Mouse (Mus musculus) cerebellum, adult 2 months (tissue): ENCODE measurements around the gene Xpnpep2.

Experiments used
- CTCF ChIP-seq: fragments of 200-500 bp; IDR thresholded peaks from 2 replicates; pipeline ENCODE4 v1.5.1; 2011; ENCODE audit warnings: low read depth, mild to moderate bottlenecking, control low read depth, low read length, moderate library complexity, borderline replicate concordance; ENCODE audit not compliant: insufficient read depth
- POLR2A ChIP-seq: fragments of 200-500 bp; IDR thresholded peaks from 2 replicates; pipeline ENCODE4 v1.6.1; 2011; ENCODE audit warnings: low read length, control low read depth, borderline replicate concordance; ENCODE audit not compliant: insufficient read depth

DNA sequence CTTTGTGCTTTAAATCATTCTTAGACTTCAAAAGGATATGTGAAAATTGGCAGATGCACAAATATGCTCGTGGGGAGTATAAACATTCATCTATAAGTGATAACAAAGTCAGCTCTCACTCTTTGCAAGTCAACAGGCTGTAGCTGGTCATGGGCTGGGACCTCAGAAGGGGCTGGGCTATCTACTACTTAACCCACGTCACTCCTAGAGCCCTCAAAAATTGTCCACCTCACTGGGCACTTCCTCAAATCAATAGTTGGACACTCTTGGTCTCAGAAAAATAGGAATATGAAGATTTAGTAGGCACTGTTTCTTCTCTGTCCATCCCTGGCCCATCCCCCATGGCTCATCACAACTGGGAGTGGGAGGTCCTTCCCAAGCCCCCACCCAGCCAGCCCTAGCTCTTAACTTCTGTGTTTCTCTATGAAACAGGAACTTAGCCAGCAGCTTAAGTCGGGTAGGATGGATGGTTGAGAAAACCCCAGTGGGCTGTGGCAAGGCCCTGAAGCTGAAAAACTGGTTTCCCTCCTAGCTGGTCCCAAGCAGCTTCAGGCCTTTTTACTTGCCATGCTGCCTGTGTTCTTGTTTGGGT, 31.9 kb downstream of the Xpnpep2 start:
- no peak for TF ChIP-seq CTCF
- no peak for TF ChIP-seq POLR2A
